Mouse (Mus musculus) neural tube, embryonic 15.5 days (tissue): ENCODE measurements around the gene Tbx5. TPM values are rescaled to one million over a fixed set of nuclear protein-coding genes. Genes with fewer than 3 reads are reported as not detected.

Source experiments
- ATAC-seq: fragments of 200-750 bp; cut with Nextera tagmentation; 2 replicates; pipeline ENCODE4 v1.8.0; 2017; ENCODE audit warnings: mild to moderate bottlenecking, moderate TSS enrichment, moderate library complexity; ENCODE audit not compliant: low FRiP score
- H3K27ac ChIP-seq: fragments of 300-500 bp; sonication (generic); replicated peaks from 2 replicates; pipeline ENCODE4 v1.5.1; 2015; ENCODE audit warnings: mild to moderate bottlenecking, inconsistent platforms
- H3K27me3 ChIP-seq: fragments of 300-500 bp; sonication (generic); replicated peaks from 2 replicates; pipeline ENCODE4 v1.6.1; 2015; ENCODE audit warnings: inconsistent platforms
- H3K36me3 ChIP-seq: fragments of 300-500 bp; sonication (generic); 2 replicates; pipeline ENCODE4 v1.6.1; 2015; ENCODE audit warnings: inconsistent platforms
- H3K4me1 ChIP-seq: fragments of 300-500 bp; sonication (generic); 2 replicates; pipeline ENCODE4 v1.6.1; 2015; ENCODE audit warnings: inconsistent platforms
- H3K4me2 ChIP-seq: fragments of 300-500 bp; sonication (generic); 2 replicates; pipeline ENCODE4 v1.6.1; 2015; ENCODE audit warnings: inconsistent platforms, mild to moderate bottlenecking, moderate library complexity
- H3K4me3 ChIP-seq: fragments of 300-500 bp; sonication (generic); replicated peaks from 2 replicates; pipeline ENCODE4 v1.5.1; 2015; ENCODE audit warnings: mild to moderate bottlenecking, inconsistent platforms
- H3K9ac ChIP-seq: fragments of 300-500 bp; sonication (generic); replicated peaks from 2 replicates; pipeline ENCODE4 v1.6.1; 2015; ENCODE audit warnings: mild to moderate bottlenecking, inconsistent platforms
- H3K9me3 ChIP-seq: fragments of 300-500 bp; sonication (generic); replicated peaks from 2 replicates; pipeline ENCODE4 v1.6.1; 2016; ENCODE audit warnings: inconsistent platforms
- WGBS: fragments of 180-500 bp; shearing (Covaris S2); methylation state at CpG from one replicate; pipeline ENCODE4 v1.1.7; 2015; ENCODE audit warnings: mixed read lengths; 5-methylcytosine and 5-hydroxymethylcytosine counted together
- polyA plus RNA-seq: library from polyadenylated mRNA; unstranded; fragments of >200 nt; fragmentation: Nextera tagmentation; extraction: Ambion mirVana; gene quantifications from 2 replicates; pipeline ENCODE4 v1.2.1, GENCODE M21; 2015

The Tbx5 gene
- 0.10 and 0.19 TPM in 2 replicates for polyA plus RNA-seq

GRCm38 (mm10) chr5:119832479-119832796 is at the start of gene Tbx5:
Tbx5 (plus strand) TSS chr5:119832668.
- Histone ChIP-seq H3K9ac (no peak within 1 kb of the TSS), H3K4me1 (0 out of 2 replicates have a peak, but pooled peaks cover 2% of the 10 kb centered on the region), H3K36me3 (no peaks in the 10 kb centered on the region), H3K27ac (no peak within 1 kb of the TSS), H3K4me3 (no peak within 1 kb of the TSS), H3K9me3 (no peaks in the 10 kb centered on the region), H3K4me2 (no peak within 1 kb of the TSS), H3K27me3 (peaks cover 94% of the 10 kb centered on the region)
- under 1% methylated on average over 16 of the region's 16 CpGs for WGBS
- no peak for ATAC-seq

GRCm38 (mm10) chr5:119785959-119786358 is 46.5 kb upstream of the Tbx5 start:
- H3K4me3 ChIP-seq, result no peak overlapping the region
- no peak for ATAC-seq
- no peak overlapping the region for H3K4me2 ChIP-seq
- H3K9ac ChIP-seq, result no peak overlapping the region
- WGBS, result 93% methylated on average over 7 of the region's 7 CpGs
- H3K9me3 ChIP-seq, result no peaks in the 10 kb centered on the region
- H3K4me1 ChIP-seq, result no peaks in the 10 kb centered on the region
- no peak overlapping the region for H3K27ac ChIP-seq
- H3K36me3 ChIP-seq, result no peaks in the 10 kb centered on the region
- peaks cover 39% of the 10 kb centered on the region for H3K27me3 ChIP-seq

GRCm38 (mm10) chr5:119791664-119792063 is 40.8 kb upstream of the Tbx5 start:
- ATAC-seq, result no peak
- no peak overlapping the region for H3K27ac ChIP-seq
- no peaks in the 10 kb centered on the region for H3K36me3 ChIP-seq
- WGBS, result 41% methylated on average over 5 of the region's 5 CpGs
- peaks cover 78% of the 10 kb centered on the region for H3K27me3 ChIP-seq
- no peaks in the 10 kb centered on the region for H3K9me3 ChIP-seq
- no peak overlapping the region for H3K4me2 ChIP-seq
- no peaks in the 10 kb centered on the region for H3K4me1 ChIP-seq
- no peak overlapping the region for H3K9ac ChIP-seq
- no peak overlapping the region for H3K4me3 ChIP-seq

GRCm38 (mm10) chr5:119793972-119794371 is 38.5 kb upstream of the Tbx5 start:
- Histone ChIP-seq H3K9me3 (no peaks in the 10 kb centered on the region), H3K27me3 (peaks cover 91% of the 10 kb centered on the region), H3K36me3 (no peaks in the 10 kb centered on the region), H3K9ac (no peak overlapping the region), H3K4me3 (no peak overlapping the region), H3K4me2 (no peak overlapping the region), H3K27ac (no peak overlapping the region), H3K4me1 (no peaks in the 10 kb centered on the region)
- no peak for ATAC-seq
- 2% methylated on average over 4 of the region's 4 CpGs for WGBS

- Histone ChIP-seq H3K27ac (no peak overlapping the region), H3K9ac (no peak overlapping the region), H3K4me1 (no peaks in the 10 kb centered on the region), H3K4me3 (no peak overlapping the region), H3K27me3 (peaks cover 94% of the 10 kb centered on the region), H3K36me3 (no peaks in the 10 kb centered on the region), H3K9me3 (no peaks in the 10 kb centered on the region), H3K4me2 (no peak overlapping the region)
- WGBS, result 3% methylated on average over 6 of the region's 6 CpGs
- ATAC-seq, result no peak
Measured at GRCm38 (mm10) chr5:119795376-119795775, 37.1 kb upstream of the Tbx5 start.

- no peak for ATAC-seq
- no peak overlapping the region for H3K4me2 ChIP-seq
- no peak overlapping the region for H3K4me3 ChIP-seq
- no peak overlapping the region for H3K9ac ChIP-seq
- H3K36me3 ChIP-seq, result no peaks in the 10 kb centered on the region
- no peak overlapping the region for H3K27ac ChIP-seq
- no peaks in the 10 kb centered on the region for H3K9me3 ChIP-seq
- WGBS, result 9% methylated on average over 3 of the region's 3 CpGs
- H3K4me1 ChIP-seq, result no peaks in the 10 kb centered on the region
- peaks cover 98% of the 10 kb centered on the region for H3K27me3 ChIP-seq
Measured at GRCm38 (mm10) chr5:119795777-119796176, 36.7 kb upstream of the Tbx5 start.

GRCm38 (mm10) chr5:119796443-119797160 is 35.9 kb upstream of the Tbx5 start:
- H3K9ac ChIP-seq, result no peak overlapping the region
- H3K36me3 ChIP-seq, result no peaks in the 10 kb centered on the region
- H3K9me3 ChIP-seq, result no peaks in the 10 kb centered on the region
- 1% methylated on average over 33 of the region's 33 CpGs for WGBS
- no peak overlapping the region for H3K4me2 ChIP-seq
- no peak overlapping the region for H3K27ac ChIP-seq
- no peaks in the 10 kb centered on the region for H3K4me1 ChIP-seq
- peaks cover 100% of the 10 kb centered on the region for H3K27me3 ChIP-seq
- no peak for ATAC-seq
- H3K4me3 ChIP-seq, result no peak overlapping the region

- H3K4me3 ChIP-seq, result no peak overlapping the region
- H3K9me3 ChIP-seq, result no peaks in the 10 kb centered on the region
- no peak for ATAC-seq
- no peak overlapping the region for H3K4me2 ChIP-seq
- H3K36me3 ChIP-seq, result no peaks in the 10 kb centered on the region
- H3K27me3 ChIP-seq, result peaks cover 100% of the 10 kb centered on the region
- no peaks in the 10 kb centered on the region for H3K4me1 ChIP-seq
- WGBS, result under 1% methylated on average over 26 of the region's 26 CpGs
- H3K27ac ChIP-seq, result no peak overlapping the region
- H3K9ac ChIP-seq, result no peak overlapping the region
Measured at GRCm38 (mm10) chr5:119797580-119798150, 34.8 kb upstream of the Tbx5 start.

GRCm38 (mm10) chr5:119798261-119798660 is 34.2 kb upstream of the Tbx5 start:
- ATAC-seq, result no peak
- Histone ChIP-seq H3K4me3 (no peak overlapping the region), H3K36me3 (no peaks in the 10 kb centered on the region), H3K27ac (no peak overlapping the region), H3K4me2 (no peak overlapping the region), H3K9ac (no peak overlapping the region), H3K9me3 (no peaks in the 10 kb centered on the region), H3K4me1 (no peaks in the 10 kb centered on the region), H3K27me3 (peaks cover 100% of the 10 kb centered on the region)
- 6% methylated on average over 4 of the region's 4 CpGs for WGBS

- no peak for ATAC-seq
- H3K27me3 ChIP-seq, result peaks cover 100% of the 10 kb centered on the region
- H3K4me1 ChIP-seq, result no peaks in the 10 kb centered on the region
- WGBS, result 1% methylated on average over 5 of the region's 5 CpGs
- H3K9ac ChIP-seq, result no peak overlapping the region
- no peak overlapping the region for H3K4me2 ChIP-seq
- no peak overlapping the region for H3K27ac ChIP-seq
- H3K36me3 ChIP-seq, result no peaks in the 10 kb centered on the region
- H3K4me3 ChIP-seq, result no peak overlapping the region
- H3K9me3 ChIP-seq, result no peaks in the 10 kb centered on the region
Measured at GRCm38 (mm10) chr5:119798713-119799418, 33.6 kb upstream of the Tbx5 start.

GRCm38 (mm10) chr5:119799419-119800242 is 32.8 kb upstream of the Tbx5 start:
- Histone ChIP-seq H3K27ac (no peak overlapping the region), H3K4me3 (no peak overlapping the region), H3K9me3 (no peaks in the 10 kb centered on the region), H3K9ac (no peak overlapping the region), H3K4me2 (no peak overlapping the region), H3K27me3 (peaks cover 100% of the 10 kb centered on the region), H3K36me3 (no peaks in the 10 kb centered on the region), H3K4me1 (no peaks in the 10 kb centered on the region)
- WGBS, result 3% methylated on average over 9 of the region's 9 CpGs
- no peak for ATAC-seq
